Mouse (Mus musculus): ENCODE data around the gene Sgcb. TPM values are rescaled to one million over a fixed set of nuclear protein-coding genes. Genes with fewer than 3 reads are reported as not detected.

Gene Sgcb
- polyA plus RNA-seq, 1 experiment from 2014 or later, result 26.7 TPM

GRCm38 (mm10) chr5:73669386-73669785 lies 21.8 kb upstream of the Sgcb start:
- Histone ChIP-seq H3K27me3 (replicated peaks) (no peaks in the 10 kb centered on the region), H3K4me3 (replicated peaks) (no peak overlapping the region), H3K36me3 (no peaks in the 10 kb centered on the region), H3K9ac (no peak overlapping the region), H3K4me1 (peaks cover 5% of the 10 kb centered on the region; the same call in 1 of the 2 replicates), H3K9me3 (no peaks in the 10 kb centered on the region), H3K27ac (no peak overlapping the region), H3K4me2 (no peak overlapping the region)
- 63% methylated on average over 26 of the region's 26 CpGs for WGBS
- no peak for ATAC-seq (ENCODE audit: insufficient read depth, low FRiP score, low read depth)

- H3K36me3 ChIP-seq, result no peaks in the 10 kb centered on the region
- H3K4me1 ChIP-seq, result peaks cover 5% of the 10 kb centered on the region; the same call in 1 of the 2 replicates
- H3K4me3 ChIP-seq (replicated peaks), result no peak overlapping the region
- no peak overlapping the region for H3K27ac ChIP-seq
- no peak overlapping the region for H3K4me2 ChIP-seq
- no peak overlapping the region for H3K9ac ChIP-seq
- H3K27me3 ChIP-seq (replicated peaks), result no peaks in the 10 kb centered on the region
- H3K9me3 ChIP-seq, result no peaks in the 10 kb centered on the region
- no peak for ATAC-seq (ENCODE audit: insufficient read depth, low FRiP score, low read depth)
- 82% methylated on average over 2 of the region's 2 CpGs for WGBS
These were observed 20.3 kb upstream of the Sgcb start for GRCm38 (mm10) chr5:73667877-73668276.

DNA sequence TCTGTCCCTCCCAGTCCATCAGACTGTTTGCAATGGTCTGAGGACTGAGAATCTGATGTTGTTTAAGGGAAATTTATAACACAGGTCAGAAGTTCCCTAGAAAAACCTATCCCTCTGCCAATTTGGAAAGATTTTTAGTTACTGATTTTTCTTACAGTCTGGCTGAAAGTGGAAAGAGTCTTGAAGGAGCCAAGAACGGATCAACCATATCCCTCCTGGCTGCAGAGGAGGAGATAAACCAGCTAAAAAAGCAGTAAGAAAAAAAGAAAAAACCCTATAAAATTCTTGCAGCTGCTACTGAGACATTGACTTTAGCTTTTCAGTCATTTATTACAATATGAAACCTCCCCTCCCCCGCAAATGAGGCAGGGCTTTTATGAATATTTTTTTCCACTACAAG lies 19.1 kb upstream of the Sgcb start:
- Histone ChIP-seq H3K9ac (no peak overlapping the region), H3K4me3 (replicated peaks) (no peak overlapping the region), H3K27me3 (replicated peaks) (no peaks in the 10 kb centered on the region), H3K36me3 (no peaks in the 10 kb centered on the region), H3K27ac (no peak overlapping the region), H3K9me3 (no peaks in the 10 kb centered on the region), H3K4me1 (peaks cover 5% of the 10 kb centered on the region; the same call in 1 of the 2 replicates), H3K4me2 (no peak overlapping the region)
- ATAC-seq (ENCODE audit: insufficient read depth, low FRiP score, low read depth), result no peak
- WGBS, result 60% methylated on average over 2 of the region's 2 CpGs

- H3K27me3 ChIP-seq (replicated peaks), result peaks cover 46% of the 10 kb centered on the region
- H3K4me1 ChIP-seq, result peaks cover 21% of the 10 kb centered on the region
- no peaks in the 10 kb centered on the region for H3K9me3 ChIP-seq
- peak overlapping the region; percentile 98 for H3K4me2 ChIP-seq
- no peak overlapping the region for H3K27ac ChIP-seq
- no peak overlapping the region for H3K9ac ChIP-seq
- peak overlapping the region; percentile 51 for H3K4me3 ChIP-seq (replicated peaks)
- H3K36me3 ChIP-seq, result no peaks in the 10 kb centered on the region
- 6% methylated on average over 4 of the region's 4 CpGs for WGBS
- ATAC-seq (ENCODE audit: insufficient read depth, low FRiP score, low read depth), result no peak
These were observed 4.2 kb upstream of the Sgcb start for GRCm38 (mm10) chr5:73651855-73652201.

DNA sequence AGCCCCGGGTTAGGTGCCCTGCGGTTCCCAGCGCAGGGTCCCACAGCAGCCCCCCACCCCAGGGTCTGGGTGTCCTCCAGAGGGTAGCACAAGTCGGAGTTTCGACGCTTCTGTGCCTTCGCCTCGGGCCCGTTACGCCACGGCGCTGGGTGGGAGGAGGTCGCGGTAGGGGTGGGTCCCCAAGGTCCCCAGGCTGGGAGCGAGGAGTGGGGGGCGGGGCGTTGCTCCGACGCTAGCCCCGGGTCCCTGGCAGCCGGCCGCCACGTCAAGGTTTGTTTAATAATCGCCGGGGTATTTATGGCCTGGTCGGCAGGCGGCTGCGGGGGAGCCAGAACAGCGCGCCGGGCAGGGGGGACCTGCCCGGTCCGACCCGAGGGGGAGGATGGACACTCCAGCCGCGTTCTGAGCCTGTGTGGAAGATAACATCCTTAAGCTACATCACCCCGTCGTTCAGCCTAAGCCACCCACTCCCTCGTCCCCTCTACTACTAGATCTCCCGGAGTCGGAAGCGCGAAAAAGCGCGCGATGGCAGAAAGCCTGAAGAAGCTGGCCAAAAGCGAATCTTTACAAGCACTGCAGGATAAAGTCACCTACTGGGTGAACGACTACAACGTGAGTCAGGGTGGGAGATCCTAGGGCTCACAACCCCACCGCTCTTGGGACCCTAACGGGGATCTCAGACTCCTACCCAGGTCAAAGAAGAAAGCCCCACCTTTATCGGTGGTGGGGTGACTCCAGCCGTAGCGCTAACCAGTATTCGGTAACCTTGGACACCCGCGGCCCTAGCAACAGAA lies 3.7 kb upstream of the Sgcb start, which contains the start of gene Spata18:
Gene Spata18, plus strand, starts transcription at position 319 of the 794 bp plus-strand sequence.
- no peak for ATAC-seq (ENCODE audit: insufficient read depth, low FRiP score, low read depth)
- Histone ChIP-seq H3K36me3 (no peaks in the 10 kb centered on the region), H3K4me3 (replicated peaks) (peak within 1 kb of the TSS; percentile 51), H3K27me3 (replicated peaks) (peaks cover 46% of the 10 kb centered on the region), H3K4me2 (peak within 1 kb of the TSS; percentile 98), H3K4me1 (peaks cover 21% of the 10 kb centered on the region), H3K9ac (no peak within 1 kb of the TSS), H3K27ac (no peak within 1 kb of the TSS), H3K9me3 (no peaks in the 10 kb centered on the region)
- under 1% methylated on average over 57 of the region's 57 CpGs for WGBS

- Histone ChIP-seq H3K9me3 (no peaks in the 10 kb centered on the region), H3K27ac (no peak overlapping the region), H3K36me3 (no peaks in the 10 kb centered on the region), H3K9ac (no peak overlapping the region), H3K27me3 (replicated peaks) (peaks cover 46% of the 10 kb centered on the region), H3K4me3 (replicated peaks) (peak overlapping the region; percentile 51), H3K4me1 (peaks cover 21% of the 10 kb centered on the region), H3K4me2 (peak overlapping the region; percentile 98)
- 2% methylated on average over 15 of the region's 15 CpGs for WGBS
- no peak for ATAC-seq (ENCODE audit: insufficient read depth, low FRiP score, low read depth)
These were observed 2.9 kb upstream of the Sgcb start for GRCm38 (mm10) chr5:73650365-73650964.

- no peaks in the 10 kb centered on the region for H3K9me3 ChIP-seq
These were observed 5.5 kb downstream of the Sgcb start for GRCm38 (mm10) chr5:73642091-73642490.

DNA sequence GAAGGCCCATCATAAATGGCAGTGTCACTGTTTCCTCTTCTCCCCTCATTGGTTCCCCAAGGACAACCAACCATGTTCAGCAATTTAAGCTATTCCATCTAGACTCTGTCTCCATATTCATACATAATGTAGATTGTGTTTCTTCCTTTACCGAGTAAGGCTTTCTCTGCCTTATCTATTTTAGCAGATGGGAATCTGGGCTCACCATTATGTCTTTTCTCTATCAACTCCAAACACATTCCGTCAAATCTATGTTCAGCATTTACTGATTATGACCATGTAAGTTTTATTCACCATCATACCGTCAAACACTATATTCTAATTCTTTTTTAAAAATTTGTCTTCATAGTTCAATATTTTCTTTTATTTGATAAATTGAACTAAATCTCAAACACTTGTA lies 6.5 kb downstream of the Sgcb start:
- no peaks in the 10 kb centered on the region for H3K36me3 ChIP-seq
- H3K9ac ChIP-seq, result no peak overlapping the region
- H3K4me1 ChIP-seq, result no peaks in the 10 kb centered on the region
- ATAC-seq (ENCODE audit: insufficient read depth, low FRiP score, low read depth), result no peak
- no peaks in the 10 kb centered on the region for H3K27me3 ChIP-seq (replicated peaks)
- WGBS, result 85% methylated on average over 3 of the region's 3 CpGs
- H3K9me3 ChIP-seq, result no peaks in the 10 kb centered on the region
- H3K4me2 ChIP-seq, result no peak overlapping the region
- H3K27ac ChIP-seq, result no peak overlapping the region
- H3K4me3 ChIP-seq (replicated peaks), result no peak overlapping the region

More at GRCm38 (mm10) chr5:73642091-73642490, 5.5 kb downstream of the Sgcb start:
- H3K9ac ChIP-seq, result no peak overlapping the region
- no peaks in the 10 kb centered on the region for H3K27me3 ChIP-seq (replicated peaks)
- ATAC-seq (ENCODE audit: insufficient read depth, low FRiP score, low read depth), result no peak
- 0 out of 2 replicates have a peak, but pooled peaks cover under 1% of the 10 kb centered on the region for H3K4me1 ChIP-seq
- no peak overlapping the region for H3K4me3 ChIP-seq (replicated peaks)
- no peak overlapping the region for H3K4me2 ChIP-seq
- H3K27ac ChIP-seq, result no peak overlapping the region
- H3K36me3 ChIP-seq, result no peaks in the 10 kb centered on the region
- 85% methylated on average over 4 of the region's 4 CpGs for WGBS

- Histone ChIP-seq H3K4me1 (no peaks in the 10 kb centered on the region), H3K9ac (no peak overlapping the region), H3K36me3 (no peaks in the 10 kb centered on the region), H3K27me3 (replicated peaks) (no peaks in the 10 kb centered on the region), H3K27ac (no peak overlapping the region), H3K4me2 (no peak overlapping the region), H3K9me3 (no peaks in the 10 kb centered on the region), H3K4me3 (replicated peaks) (no peak overlapping the region)
- 45% methylated on average over 8 of the region's 8 CpGs for WGBS
- no peak for ATAC-seq (ENCODE audit: insufficient read depth, low FRiP score, low read depth)
These were observed 10.1 kb downstream of the Sgcb start for GRCm38 (mm10) chr5:73637337-73638107.

DNA sequence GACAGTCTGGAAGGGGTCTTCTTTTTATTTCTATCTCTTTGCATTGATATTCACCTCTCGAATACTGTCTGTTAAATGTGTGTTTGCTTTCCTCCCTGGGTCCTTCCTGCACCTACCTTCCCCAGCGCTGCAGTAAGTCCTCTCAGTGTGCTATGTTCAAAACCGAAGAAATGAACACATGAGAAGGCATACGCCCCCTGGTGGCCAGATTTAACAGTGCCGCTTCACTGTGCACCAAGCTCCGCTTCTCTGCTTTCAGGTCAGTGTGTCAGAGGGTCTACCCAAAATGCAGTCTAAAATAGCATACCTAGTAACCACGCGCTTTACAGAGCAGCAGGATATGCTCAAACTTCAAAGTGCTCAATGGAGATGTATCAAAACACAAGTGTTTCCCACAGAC lies 14.4 kb downstream of the Sgcb start:
- H3K9me3 ChIP-seq, result no peaks in the 10 kb centered on the region
- no peak overlapping the region for H3K4me2 ChIP-seq
- no peak overlapping the region for H3K27ac ChIP-seq
- no peak overlapping the region for H3K9ac ChIP-seq
- no peak overlapping the region for H3K4me3 ChIP-seq (replicated peaks)
- WGBS, result 64% methylated on average over 8 of the region's 8 CpGs
- no peaks in the 10 kb centered on the region for H3K36me3 ChIP-seq
- H3K27me3 ChIP-seq (replicated peaks), result no peaks in the 10 kb centered on the region
- ATAC-seq (ENCODE audit: insufficient read depth, low FRiP score, low read depth), result no peak
- no peaks in the 10 kb centered on the region for H3K4me1 ChIP-seq

DNA sequence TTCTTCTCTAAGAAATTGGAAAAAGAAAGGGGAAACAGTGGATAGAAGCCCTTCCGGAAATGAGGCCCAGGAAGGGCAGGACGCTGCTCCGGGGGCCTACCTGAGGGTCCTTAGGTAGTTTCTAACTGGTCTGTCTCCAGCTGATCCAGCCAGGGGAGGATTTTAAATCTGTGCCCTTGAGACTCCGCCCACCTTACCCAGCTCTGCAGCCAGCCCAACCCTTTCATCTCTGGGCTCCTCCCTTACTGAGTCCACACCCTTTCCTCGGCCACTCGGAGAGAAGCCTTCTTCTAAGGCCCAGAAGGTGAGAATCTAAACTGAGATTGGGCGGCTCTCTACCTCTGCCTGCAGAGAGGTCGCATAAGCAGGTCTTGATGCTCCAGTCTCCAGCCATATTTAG lies 15.3 kb downstream of the Sgcb start, which contains the start of gene Lrrc66:
Gene Lrrc66, minus strand, starts transcription at position 236 of the 400 bp plus-strand sequence.
- Histone ChIP-seq H3K4me2 (no peak within 1 kb of the TSS), H3K9me3 (no peaks in the 10 kb centered on the region), H3K27ac (no peak within 1 kb of the TSS), H3K36me3 (no peaks in the 10 kb centered on the region), H3K9ac (no peak within 1 kb of the TSS), H3K4me1 (no peaks in the 10 kb centered on the region), H3K27me3 (replicated peaks) (no peaks in the 10 kb centered on the region), H3K4me3 (replicated peaks) (no peak within 1 kb of the TSS)
- 77% methylated on average over 8 of the region's 8 CpGs for whole genome bisulfite sequencing
- ATAC-seq (ENCODE audit: insufficient read depth, low FRiP score, low read depth), result no peak

Data from stomach, embryonic 15.5 days (tissue).